Mouse (Mus musculus): ENCODE results near the gene Shbg. TPM values are rescaled to one million over a fixed set of nuclear protein-coding genes. Genes with fewer than 3 reads are reported as not detected.
A peak's percentile ranks its signal among the peaks of the same experiment; 100 is the strongest.

Shbg gene
- polyA plus RNA-seq, 1 experiment from 2014 or later, result not detected

DNA sequence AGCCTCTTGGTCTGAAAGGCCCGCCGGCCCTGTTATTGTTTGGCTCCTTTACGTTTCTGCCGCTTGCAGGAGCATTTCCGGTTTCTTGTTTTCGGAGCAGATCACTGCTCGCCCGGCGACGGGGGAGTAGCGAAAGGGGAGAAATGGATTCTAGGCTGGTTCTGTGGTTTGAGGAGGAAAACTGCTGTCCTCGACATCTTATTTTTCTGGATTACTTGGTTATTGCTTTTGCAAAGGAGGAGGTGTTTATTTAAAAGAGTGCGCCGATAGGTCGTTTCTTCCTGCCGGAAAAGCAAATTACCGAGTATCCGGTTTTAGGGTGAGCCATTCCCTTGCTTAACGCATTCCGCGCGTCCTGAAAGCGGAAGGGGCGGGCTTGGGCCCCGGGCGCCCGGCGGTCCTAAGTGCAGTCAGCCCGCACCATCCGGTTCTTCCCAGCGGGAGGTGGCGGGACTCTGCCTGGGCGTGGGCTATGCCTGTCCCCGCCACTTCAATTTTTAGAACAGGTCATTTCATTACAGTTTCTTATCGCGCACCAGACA, 36.5 kb downstream of the Shbg start:
- Histone ChIP-seq H3K27ac (ENCODE audit: low read length) (peak overlapping the region; percentile 98), H3K4me3 (ENCODE audit: low read length) (peak overlapping the region; percentile 89), H3K36me3 (ENCODE audit: control insufficient read depth, insufficient read depth, low read length) (no peaks in the 10 kb centered on the region), H3K27me3 (ENCODE audit: control insufficient read depth, insufficient read depth, low read depth, low read length) (no peaks in the 10 kb centered on the region), H3K4me2 (ENCODE audit: low read depth, low read length) (peak overlapping the region; percentile 72), H3K9ac (ENCODE audit: low read length) (peak overlapping the region; percentile 86), H3K9me3 (ENCODE audit: control insufficient read depth, low read length) (no peaks in the 10 kb centered on the region), H3K4me1 (replicated peaks; ENCODE audit: control insufficient read depth, insufficient read depth, low read length) (peaks cover 21% of the 10 kb centered on the region)
- peak; percentile 80 for ATAC-seq (ENCODE audit: low read depth)
- under 1% methylated on average over 36 of the region's 36 CpGs for WGBS

- ATAC-seq (ENCODE audit: low read depth), result no peak
- no peaks in the 10 kb centered on the region for H3K36me3 ChIP-seq (ENCODE audit: control insufficient read depth, insufficient read depth, low read length)
- H3K27ac ChIP-seq (ENCODE audit: low read length), result peak overlapping the region; percentile 98
- 0% methylated on average over 25 of the region's 25 CpGs for WGBS
- no peaks in the 10 kb centered on the region for H3K27me3 ChIP-seq (ENCODE audit: control insufficient read depth, insufficient read depth, low read depth, low read length)
- peak overlapping the region; percentile 72 for H3K4me2 ChIP-seq (ENCODE audit: low read depth, low read length)
- no peaks in the 10 kb centered on the region for H3K9me3 ChIP-seq (ENCODE audit: control insufficient read depth, low read length)
- H3K4me1 ChIP-seq (replicated peaks; ENCODE audit: control insufficient read depth, insufficient read depth, low read length), result peaks cover 21% of the 10 kb centered on the region
- peak overlapping the region; percentile 86 for H3K9ac ChIP-seq (ENCODE audit: low read length)
- peak overlapping the region; percentile 89 for H3K4me3 ChIP-seq (ENCODE audit: low read length)
Measured at GRCm38 (mm10) chr11:69580572-69581146, 37.0 kb downstream of the Shbg start.

DNA sequence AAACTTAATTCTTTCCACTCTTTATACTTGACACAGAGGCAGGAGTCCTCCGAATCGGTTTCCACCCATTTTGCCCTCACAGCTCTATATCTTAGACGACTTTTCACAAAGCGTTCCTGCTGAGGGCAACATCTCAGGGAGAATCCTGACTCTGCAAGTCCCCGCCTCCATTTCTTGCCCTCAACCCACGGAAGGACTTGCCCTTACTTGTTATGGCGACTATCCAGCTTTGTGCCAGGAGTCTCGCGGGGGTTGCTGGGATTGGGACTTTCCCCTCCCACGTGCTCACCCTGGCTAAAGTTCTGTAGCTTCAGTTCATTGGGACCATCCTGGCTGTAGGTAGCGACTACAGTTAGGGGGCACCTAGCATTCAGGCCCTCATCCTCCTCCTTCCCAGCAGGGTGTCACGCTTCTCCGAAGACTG, 37.6 kb downstream of the Shbg start, which contains the start of the genes Wrap53 and Trp53:
Gene Wrap53, minus strand, starts transcription at position 165 of the 424 bp plus-strand sequence.
Gene Trp53, plus strand, starts transcription at position 269 of the 424 bp plus-strand sequence.
- under 1% methylated on average over 13 of the region's 13 CpGs for WGBS
- ATAC-seq (ENCODE audit: low read depth), result peak; percentile 70

GRCm38 (mm10) chr11:69579128-69580017, 38.3 kb downstream of the Shbg start:
- peak overlapping the region; percentile 98 for H3K27ac ChIP-seq (ENCODE audit: low read length)
- H3K4me1 ChIP-seq (replicated peaks; ENCODE audit: control insufficient read depth, insufficient read depth, low read length), result peaks cover 21% of the 10 kb centered on the region
- 1% methylated on average over 39 of the region's 39 CpGs for WGBS
- peak overlapping the region; percentile 87 for H3K4me2 ChIP-seq (ENCODE audit: low read depth, low read length)
- no peaks in the 10 kb centered on the region for H3K9me3 ChIP-seq (ENCODE audit: control insufficient read depth, low read length)
- peak overlapping the region; percentile 89 for H3K4me3 ChIP-seq (ENCODE audit: low read length)
- peak overlapping the region; percentile 86 for H3K9ac ChIP-seq (ENCODE audit: low read length)
- H3K27me3 ChIP-seq (ENCODE audit: control insufficient read depth, insufficient read depth, low read depth, low read length), result no peaks in the 10 kb centered on the region
- ATAC-seq (ENCODE audit: low read depth), result peak; percentile 94
- H3K36me3 ChIP-seq (ENCODE audit: control insufficient read depth, insufficient read depth, low read length), result no peaks in the 10 kb centered on the region

More for the DNA sequence above, 37.6 kb downstream of the Shbg start, which contains the start of the genes Wrap53 and Trp53:
- H3K9ac ChIP-seq (ENCODE audit: low read length), result peak within 1 kb of the TSS; percentile 86
- peak within 1 kb of the TSS; percentile 89 for H3K4me3 ChIP-seq (ENCODE audit: low read length)
- no peaks in the 10 kb centered on the region for H3K27me3 ChIP-seq (ENCODE audit: control insufficient read depth, insufficient read depth, low read depth, low read length)
- no peaks in the 10 kb centered on the region for H3K9me3 ChIP-seq (ENCODE audit: control insufficient read depth, low read length)
- peak within 1 kb of the TSS; percentile 87 for H3K4me2 ChIP-seq (ENCODE audit: low read depth, low read length)
- H3K36me3 ChIP-seq (ENCODE audit: control insufficient read depth, insufficient read depth, low read length), result no peaks in the 10 kb centered on the region
- peak within 1 kb of the TSS; percentile 98 for H3K27ac ChIP-seq (ENCODE audit: low read length)
- H3K4me1 ChIP-seq (replicated peaks; ENCODE audit: control insufficient read depth, insufficient read depth, low read length), result peaks cover 21% of the 10 kb centered on the region

DNA sequence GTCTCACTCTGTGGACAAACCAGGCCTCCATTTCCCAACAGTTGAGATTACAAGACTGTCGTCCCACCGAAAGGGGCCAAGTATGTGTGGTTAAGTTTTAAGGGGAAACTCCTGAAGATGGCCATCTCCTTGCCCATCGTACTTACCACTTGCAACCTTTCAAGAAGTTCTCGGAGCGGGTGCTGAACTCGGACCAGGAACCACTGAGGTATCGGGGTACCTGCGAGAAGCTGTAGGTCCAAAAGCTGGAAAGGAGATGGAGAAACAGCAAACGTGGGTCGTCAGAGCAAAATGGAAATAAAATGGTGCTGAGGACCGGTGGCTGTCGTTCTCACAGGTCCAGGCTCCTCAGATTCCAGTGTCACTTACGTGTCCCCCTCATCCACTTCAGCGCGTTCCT, 39.4 kb downstream of the Shbg start:
- Histone ChIP-seq H3K4me3 (ENCODE audit: low read length) (peak overlapping the region; percentile 80), H3K27me3 (ENCODE audit: control insufficient read depth, insufficient read depth, low read depth, low read length) (no peaks in the 10 kb centered on the region), H3K4me2 (ENCODE audit: low read depth, low read length) (peak overlapping the region; percentile 87), H3K9ac (ENCODE audit: low read length) (peak overlapping the region; percentile 81), H3K9me3 (ENCODE audit: control insufficient read depth, low read length) (no peaks in the 10 kb centered on the region), H3K27ac (ENCODE audit: low read length) (no peak overlapping the region; the same call in 1 of the 2 replicates), H3K36me3 (ENCODE audit: control insufficient read depth, insufficient read depth, low read length) (no peaks in the 10 kb centered on the region), H3K4me1 (replicated peaks; ENCODE audit: control insufficient read depth, insufficient read depth, low read length) (peaks cover 21% of the 10 kb centered on the region)
- 8% methylated on average over 15 of the region's 15 CpGs for WGBS
- ATAC-seq (ENCODE audit: low read depth), result no peak

DNA sequence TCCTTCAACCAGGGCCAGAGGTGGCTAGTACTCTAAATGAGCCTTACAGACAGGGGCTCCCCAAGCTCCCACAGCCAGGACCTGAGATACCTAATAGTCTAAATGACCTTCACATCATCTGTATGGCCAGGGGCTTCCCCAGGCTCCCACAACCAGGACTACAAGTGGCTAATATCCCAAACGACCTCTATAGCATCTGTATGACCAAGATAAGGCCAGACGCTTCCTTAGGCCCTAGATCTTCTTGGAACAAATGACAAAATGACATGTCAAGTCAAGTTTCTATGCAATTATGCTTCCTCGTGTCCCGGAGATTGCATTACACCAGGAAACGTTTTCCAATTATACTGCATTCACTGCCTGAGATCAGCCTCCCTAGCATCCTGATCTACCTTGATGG, 41.4 kb downstream of the Shbg start:
- no peaks in the 10 kb centered on the region for H3K27me3 ChIP-seq (ENCODE audit: control insufficient read depth, insufficient read depth, low read depth, low read length)
- H3K9ac ChIP-seq (ENCODE audit: low read length), result no peak overlapping the region
- H3K4me3 ChIP-seq (ENCODE audit: low read length), result no peak overlapping the region
- no peaks in the 10 kb centered on the region for H3K36me3 ChIP-seq (ENCODE audit: control insufficient read depth, insufficient read depth, low read length)
- no peak for ATAC-seq (ENCODE audit: low read depth)
- H3K4me2 ChIP-seq (ENCODE audit: low read depth, low read length), result no peak overlapping the region
- H3K4me1 ChIP-seq (replicated peaks; ENCODE audit: control insufficient read depth, insufficient read depth, low read length), result peaks cover 15% of the 10 kb centered on the region
- H3K27ac ChIP-seq (ENCODE audit: low read length), result no peak overlapping the region
- H3K9me3 ChIP-seq (ENCODE audit: control insufficient read depth, low read length), result no peaks in the 10 kb centered on the region
- 69% methylated on average over 5 of the region's 5 CpGs for WGBS

GRCm38 (mm10) chr11:69575220-69575619, 42.5 kb downstream of the Shbg start:
- Histone ChIP-seq H3K9ac (ENCODE audit: low read length) (no peak overlapping the region), H3K4me2 (ENCODE audit: low read depth, low read length) (no peak overlapping the region), H3K36me3 (ENCODE audit: control insufficient read depth, insufficient read depth, low read length) (peaks cover 9% of the 10 kb centered on the region), H3K27me3 (ENCODE audit: control insufficient read depth, insufficient read depth, low read depth, low read length) (no peaks in the 10 kb centered on the region), H3K4me1 (replicated peaks; ENCODE audit: control insufficient read depth, insufficient read depth, low read length) (peaks cover 15% of the 10 kb centered on the region), H3K4me3 (ENCODE audit: low read length) (no peak overlapping the region), H3K9me3 (ENCODE audit: control insufficient read depth, low read length) (no peaks in the 10 kb centered on the region), H3K27ac (ENCODE audit: low read length) (no peak overlapping the region)
- WGBS, result 50% methylated on average over 3 of the region's 3 CpGs
- no peak for ATAC-seq (ENCODE audit: low read depth)

DNA sequence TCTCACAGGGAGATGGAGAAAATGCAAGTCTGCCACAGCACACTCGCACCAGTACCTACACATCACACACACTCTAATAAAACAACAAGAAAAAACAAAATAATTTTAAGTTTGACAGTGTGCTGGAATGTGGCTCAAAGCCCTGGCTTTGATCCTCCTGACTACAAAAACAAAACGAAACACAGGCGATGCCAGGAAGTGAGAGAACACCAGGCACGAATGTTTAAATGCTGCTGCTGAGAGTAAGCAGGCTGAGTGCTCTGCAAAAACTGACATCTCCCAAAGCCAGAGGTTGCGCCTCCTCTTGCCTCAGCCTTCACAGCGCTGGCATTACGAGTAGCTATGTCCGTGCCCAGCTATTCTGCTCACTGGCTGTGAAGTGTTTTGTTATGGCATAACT, 52.6 kb downstream of the Shbg start:
- no peaks in the 10 kb centered on the region; the same call in 1 of the 2 replicates for H3K4me1 ChIP-seq (replicated peaks; ENCODE audit: control insufficient read depth, insufficient read depth, low read length)
- no peak overlapping the region for H3K4me3 ChIP-seq (ENCODE audit: low read length)
- no peaks in the 10 kb centered on the region for H3K9me3 ChIP-seq (ENCODE audit: control insufficient read depth, low read length)
- no peak overlapping the region for H3K27ac ChIP-seq (ENCODE audit: low read length)
- H3K36me3 ChIP-seq (ENCODE audit: control insufficient read depth, insufficient read depth, low read length), result peaks cover 14% of the 10 kb centered on the region; the same call in 1 of the 2 replicates
- WGBS, result 45% methylated on average over 8 of the region's 8 CpGs
- no peak overlapping the region for H3K9ac ChIP-seq (ENCODE audit: low read length)
- no peaks in the 10 kb centered on the region for H3K27me3 ChIP-seq (ENCODE audit: control insufficient read depth, insufficient read depth, low read depth, low read length)
- peak; percentile 34; the same call in 1 of the 2 replicates for ATAC-seq (ENCODE audit: low read depth)
- no peak overlapping the region for H3K4me2 ChIP-seq (ENCODE audit: low read depth, low read length)
